Mouse (Mus musculus) urinary bladder, postnatal 25 days (tissue): ENCODE measurements around the gene Spdef.

Experiments
- DNase-seq: peaks from one replicate; pipeline ENCODE4 v3.0.0; 2022; ENCODE audit warnings: low spot score

Spdef gene

GRCm38 (mm10) chr17:27728770-27729169 is at the start of gene Spdef:
Gene Spdef, minus strand, starts transcription at chr17:27728955.
- DNase-seq, result no peak

- no peak for DNase-seq
Observed at GRCm38 (mm10) chr17:27777823-27778222, 49.1 kb upstream of the Spdef start.

GRCm38 (mm10) chr17:27774198-27774597 is 45.4 kb upstream of the Spdef start:
- DNase-seq, result no peak

GRCm38 (mm10) chr17:27771616-27772015 is 42.9 kb upstream of the Spdef start:
- no peak for DNase-seq

- DNase-seq, result peak; percentile 65
Observed at GRCm38 (mm10) chr17:27768817-27769542, 40.2 kb upstream of the Spdef start.

DNA sequence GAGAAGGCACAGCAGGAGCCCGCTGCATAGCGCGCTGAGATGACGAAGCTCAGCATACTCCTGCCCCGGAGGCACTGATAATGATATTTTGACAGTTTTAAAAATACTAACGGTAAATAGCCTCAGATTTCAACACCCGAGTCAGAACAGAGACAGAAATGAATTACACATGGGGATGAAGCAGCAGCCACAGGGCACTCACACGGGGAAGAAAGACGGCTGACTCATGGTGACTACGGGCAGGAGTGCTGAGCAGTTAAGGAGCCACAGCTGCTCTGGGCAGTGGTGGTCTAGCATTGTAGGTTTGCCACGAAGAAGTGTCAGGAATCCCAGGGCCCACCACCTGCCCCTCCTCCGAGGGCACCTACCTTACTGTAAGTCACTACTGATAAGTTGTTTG is 38.8 kb upstream of the Spdef start:
- DNase-seq, result no peak

- no peak for DNase-seq
Observed at GRCm38 (mm10) chr17:27767120-27767519, 38.4 kb upstream of the Spdef start.

- no peak for DNase-seq
Observed at GRCm38 (mm10) chr17:27765066-27765465, 36.3 kb upstream of the Spdef start.

GRCm38 (mm10) chr17:27764453-27764852 is 35.7 kb upstream of the Spdef start:
- DNase-seq, result no peak

GRCm38 (mm10) chr17:27762884-27763283 is 34.1 kb upstream of the Spdef start:
- DNase-seq, result no peak

GRCm38 (mm10) chr17:27761639-27762336 is 33.0 kb upstream of the Spdef start:
- DNase-seq, result peak; percentile 40

DNA sequence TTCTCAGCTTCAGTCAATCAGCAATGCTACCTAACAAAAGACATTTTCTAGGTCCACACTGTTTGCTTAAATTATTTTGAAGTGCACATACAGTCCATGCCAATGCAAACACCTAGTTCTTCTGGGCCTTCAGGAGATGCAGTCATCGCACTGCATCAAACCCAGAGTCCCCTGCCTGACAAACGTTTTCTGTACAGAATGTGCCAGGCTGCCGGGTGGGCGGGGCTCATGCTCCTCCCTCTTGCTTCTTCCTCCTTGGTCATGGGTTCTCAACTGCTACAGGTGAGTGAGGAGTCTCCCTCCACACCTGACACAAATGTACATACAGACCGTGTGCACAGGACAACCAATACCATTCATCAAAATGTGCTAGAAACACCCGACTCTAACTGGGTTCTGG is 31.4 kb upstream of the Spdef start:
- no peak for DNase-seq

GRCm38 (mm10) chr17:27751314-27752202 is 22.8 kb upstream of the Spdef start:
- DNase-seq, result no peak

DNA sequence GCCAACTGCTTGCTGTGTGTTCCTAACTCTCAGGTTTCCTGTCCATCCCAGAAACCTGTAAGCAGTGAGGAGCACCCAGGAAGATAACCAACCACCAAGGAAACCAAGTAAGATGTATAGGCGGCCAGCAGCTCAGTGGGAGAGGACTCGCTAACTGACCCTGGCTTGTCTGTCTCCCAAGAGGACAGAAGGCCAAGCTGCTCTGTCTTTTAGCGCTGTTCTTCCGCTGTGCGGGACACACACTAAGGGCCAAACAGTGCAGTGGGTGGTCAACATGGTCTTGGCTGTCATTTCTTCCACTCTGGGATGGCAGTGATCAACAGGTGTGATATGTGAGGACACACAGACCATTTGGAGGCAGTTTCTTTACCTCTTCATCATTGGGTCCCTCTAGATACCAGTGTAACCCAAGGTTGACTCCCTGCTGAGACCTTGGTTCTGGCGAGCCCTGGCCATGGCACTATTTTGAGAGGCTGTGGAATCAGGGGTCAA is 21.7 kb upstream of the Spdef start:
- DNase-seq, result no peak

- DNase-seq, result no peak
Observed at GRCm38 (mm10) chr17:27748123-27748522, 19.4 kb upstream of the Spdef start.

GRCm38 (mm10) chr17:27746446-27746845 is 17.7 kb upstream of the Spdef start:
- no peak for DNase-seq

DNA sequence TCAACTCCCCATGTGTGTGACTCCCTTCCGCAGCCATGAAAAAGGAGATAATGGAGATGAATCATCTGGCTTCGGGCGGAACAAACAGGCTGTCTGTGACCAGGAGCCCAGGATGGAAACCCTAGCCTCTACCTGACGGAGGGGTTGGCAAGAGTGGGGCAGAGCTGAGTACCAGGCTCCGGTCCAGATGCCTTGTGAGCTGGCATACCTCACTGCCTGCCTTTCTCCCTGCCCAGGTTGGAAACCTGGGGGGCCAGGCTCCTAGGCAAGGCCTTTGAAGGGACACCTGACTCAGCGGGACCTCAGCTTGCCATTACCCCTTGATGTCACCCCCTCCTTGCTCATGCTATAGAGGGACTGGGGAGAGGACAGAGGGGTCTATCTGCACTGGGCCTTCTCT is 12.2 kb upstream of the Spdef start:
- no peak for DNase-seq

DNA sequence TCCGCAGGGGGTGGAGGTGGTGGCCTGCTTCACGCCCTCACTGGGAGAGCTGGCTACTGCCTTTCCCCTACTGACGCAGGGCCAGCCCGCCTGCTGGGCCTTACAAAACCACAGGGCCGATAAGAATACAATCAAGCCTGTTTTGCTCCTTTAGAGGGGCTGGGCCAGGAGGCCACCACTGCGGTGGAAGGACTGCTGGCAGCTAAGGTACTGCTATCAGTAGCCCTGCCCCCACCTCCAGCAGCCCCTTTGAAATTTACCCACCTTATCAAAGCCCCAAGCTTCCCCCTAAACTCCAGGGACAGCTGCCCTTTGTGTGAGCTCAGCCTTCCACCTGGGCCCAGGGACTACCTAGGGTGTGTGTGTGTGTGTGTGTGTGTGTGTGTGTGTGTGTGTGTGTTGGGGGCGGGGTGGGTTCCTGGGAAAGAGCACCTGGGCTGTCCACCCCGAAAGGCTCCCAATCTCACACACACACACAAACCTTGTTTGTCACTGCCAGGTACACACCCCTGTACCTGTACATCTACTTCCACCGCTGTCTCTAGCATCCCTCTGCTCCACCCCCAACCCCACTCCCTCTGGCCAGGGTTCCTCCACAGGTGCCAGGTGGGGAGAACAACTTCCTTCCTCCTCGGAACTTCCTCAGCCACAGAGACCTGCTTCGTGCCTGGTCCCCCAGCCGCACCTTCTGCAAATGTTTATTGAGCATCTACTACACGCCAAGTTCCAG is 5.8 kb upstream of the Spdef start:
- DNase-seq, result no peak

DNA sequence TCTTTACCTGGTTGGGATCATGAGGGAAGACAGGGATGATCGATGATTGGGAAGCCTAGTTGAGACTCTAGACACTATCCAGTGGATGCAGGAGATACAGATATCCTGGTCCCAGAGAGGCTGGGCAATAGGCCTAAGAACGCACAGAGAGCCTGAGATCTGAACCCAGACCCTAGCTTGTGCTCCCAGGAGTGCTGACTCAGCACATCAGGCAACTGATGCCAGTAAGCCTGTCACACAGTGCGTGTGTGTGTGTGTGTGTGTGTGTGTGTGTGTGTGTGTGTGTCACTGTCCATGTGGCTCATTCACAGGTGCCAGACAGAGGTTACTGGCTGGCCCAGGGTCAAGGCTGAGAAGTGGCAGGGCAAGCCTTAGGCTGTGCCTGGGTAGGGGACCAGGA is 3.9 kb upstream of the Spdef start:
- no peak for DNase-seq

GRCm38 (mm10) chr17:27732152-27732551 is 3.4 kb upstream of the Spdef start:
- no peak for DNase-seq

GRCm38 (mm10) chr17:27726527-27726926 is 2.2 kb downstream of the Spdef start:
- DNase-seq, result no peak

GRCm38 (mm10) chr17:27725412-27725811 is 3.3 kb downstream of the Spdef start:
- DNase-seq, result no peak
